Mouse (Mus musculus) bone marrow macrophage, adult 2 months (primary cell): ENCODE measurements around the gene Eml4. TPM values are rescaled to one million over a fixed set of nuclear protein-coding genes. Genes with fewer than 3 reads are reported as not detected.

Source experiments
- H3K27ac ChIP-seq: 2 replicates; pipeline ENCODE4 v1.5.1; 2012; ENCODE audit warnings: low read depth, low read length; ENCODE audit not compliant: insufficient read depth
- H3K4me1 ChIP-seq: 2 replicates; pipeline ENCODE4 v1.6.1; 2012; ENCODE audit warnings: low read length; ENCODE audit not compliant: control insufficient read depth, insufficient read depth
- H3K4me3 ChIP-seq: 2 replicates; pipeline ENCODE4 v1.5.1; 2012; ENCODE audit warnings: mild to moderate bottlenecking, low read length, moderate library complexity; ENCODE audit not compliant: insufficient read depth
- CTCF ChIP-seq: IDR thresholded peaks from 2 replicates; pipeline ENCODE4 v1.5.1; 2012; ENCODE audit warnings: low read depth, mild to moderate bottlenecking, low read length, moderate library complexity
- POLR2A ChIP-seq: IDR thresholded peaks from 2 replicates; pipeline ENCODE4 v1.6.1; 2012; ENCODE audit warnings: mild to moderate bottlenecking, low read depth, low read length, borderline replicate concordance
- polyA plus RNA-seq: library from polyadenylated mRNA; stranded (reverse); fragments of >200 nt; gene quantifications from 2 replicates; pipeline ENCODE4 v1.2.4, GENCODE M21; 2012; ENCODE audit not compliant: missing spikeins, insufficient read depth, insufficient read length

Eml4 gene
- polyA plus RNA-seq = 15.2 and 16.6 TPM in 2 replicates

GRCm38 (mm10) chr17:83350379-83351091 is at the start of gene Eml4:
Gene Eml4 (plus strand): TSS chr17:83350931.
- Histone ChIP-seq H3K27ac (peak within 1 kb of the TSS; percentile 66), H3K4me1 (peaks cover 14% of the 10 kb centered on the region), H3K4me3 (peak within 1 kb of the TSS; percentile 81)
- no peak for TF ChIP-seq POLR2A
- TF ChIP-seq CTCF = no peak

GRCm38 (mm10) chr17:83301433-83301832 is 49.3 kb upstream of the Eml4 start:
- H3K4me1 ChIP-seq = peaks cover 6% of the 10 kb centered on the region; the same call in 1 of the 2 replicates
- TF ChIP-seq POLR2A = no peak
- no peak overlapping the region for H3K4me3 ChIP-seq
- H3K27ac ChIP-seq = no peak overlapping the region

GRCm38 (mm10) chr17:83304089-83304822 is 46.5 kb upstream of the Eml4 start:
- Histone ChIP-seq H3K4me1 (peaks cover 17% of the 10 kb centered on the region), H3K4me3 (no peak overlapping the region), H3K27ac (no peak overlapping the region)
- TF ChIP-seq CTCF = no peak
- TF ChIP-seq POLR2A = no peak

- Histone ChIP-seq H3K27ac (no peak overlapping the region), H3K4me3 (no peak overlapping the region), H3K4me1 (peaks cover 23% of the 10 kb centered on the region)
- TF ChIP-seq POLR2A (no peak), CTCF (no peak)
Observed at GRCm38 (mm10) chr17:83306964-83307640, 43.6 kb upstream of the Eml4 start.

- Histone ChIP-seq H3K27ac (no peak overlapping the region), H3K4me1 (peaks cover 28% of the 10 kb centered on the region), H3K4me3 (no peak overlapping the region)
- TF ChIP-seq POLR2A (no peak), CTCF (no peak)
Observed at GRCm38 (mm10) chr17:83307641-83308296, 43.0 kb upstream of the Eml4 start.

GRCm38 (mm10) chr17:83308451-83308850 is 42.3 kb upstream of the Eml4 start:
- Histone ChIP-seq H3K4me3 (no peak overlapping the region), H3K27ac (no peak overlapping the region), H3K4me1 (peaks cover 30% of the 10 kb centered on the region)
- TF ChIP-seq CTCF (no peak), POLR2A (no peak)

- Histone ChIP-seq H3K27ac (no peak overlapping the region), H3K4me3 (no peak overlapping the region), H3K4me1 (peaks cover 28% of the 10 kb centered on the region)
- TF ChIP-seq CTCF (no peak), POLR2A (no peak)
Observed at GRCm38 (mm10) chr17:83309243-83309642, 41.5 kb upstream of the Eml4 start.

- Histone ChIP-seq H3K27ac (no peak overlapping the region), H3K4me1 (peaks cover 32% of the 10 kb centered on the region), H3K4me3 (no peak overlapping the region)
- TF ChIP-seq POLR2A = no peak
- no peak for TF ChIP-seq CTCF
Observed at GRCm38 (mm10) chr17:83311806-83312205, 38.9 kb upstream of the Eml4 start.

- H3K4me3 ChIP-seq = peak overlapping the region; percentile 25
- peaks cover 27% of the 10 kb centered on the region for H3K4me1 ChIP-seq
- H3K27ac ChIP-seq = peak overlapping the region; percentile 31; the same call in 1 of the 2 replicates
- no peak for TF ChIP-seq CTCF
- no peak for TF ChIP-seq POLR2A
Observed at GRCm38 (mm10) chr17:83312244-83312918, 38.4 kb upstream of the Eml4 start.
